Mouse (Mus musculus) embryonic fibroblast, embryonic 13.5 days (primary cell): ENCODE results near the gene Efcab11. TPM values are rescaled to one million over a fixed set of nuclear protein-coding genes. Genes with fewer than 3 reads are reported as not detected.

Experiments
- H3K27ac ChIP-seq: 2 replicates; pipeline ENCODE4 v1.5.1; 2012; ENCODE audit warnings: low read length, control low read depth, inconsistent platforms; ENCODE audit not compliant: insufficient read depth
- H3K4me1 ChIP-seq: 2 replicates; pipeline ENCODE4 v1.6.1; 2011; ENCODE audit warnings: low read length; ENCODE audit not compliant: control insufficient read depth, insufficient read depth
- H3K4me3 ChIP-seq: 2 replicates; pipeline ENCODE4 v1.5.1; 2011; ENCODE audit warnings: mild to moderate bottlenecking, control low read depth, low read length; ENCODE audit not compliant: insufficient read depth
- CTCF ChIP-seq: IDR thresholded peaks from 2 replicates; pipeline ENCODE4 v1.5.1; 2011; ENCODE audit warnings: mild to moderate bottlenecking, control low read depth, low read length, moderate library complexity, borderline replicate concordance; ENCODE audit not compliant: insufficient read depth
- POLR2A ChIP-seq: IDR thresholded peaks from 2 replicates; pipeline ENCODE4 v1.6.1; 2011; ENCODE audit warnings: low read depth, mild to moderate bottlenecking, control low read depth, low read length, moderate library complexity
- polyA plus RNA-seq: library from polyadenylated mRNA; stranded (reverse); fragments of >200 nt; gene quantifications from 2 replicates; pipeline ENCODE4 v1.2.4, GENCODE M21; 2011; ENCODE audit warnings: low read depth; ENCODE audit not compliant: missing spikeins, insufficient read length

Gene Efcab11
- polyA plus RNA-seq, 1 experiment: 5.8 TPM

DNA sequence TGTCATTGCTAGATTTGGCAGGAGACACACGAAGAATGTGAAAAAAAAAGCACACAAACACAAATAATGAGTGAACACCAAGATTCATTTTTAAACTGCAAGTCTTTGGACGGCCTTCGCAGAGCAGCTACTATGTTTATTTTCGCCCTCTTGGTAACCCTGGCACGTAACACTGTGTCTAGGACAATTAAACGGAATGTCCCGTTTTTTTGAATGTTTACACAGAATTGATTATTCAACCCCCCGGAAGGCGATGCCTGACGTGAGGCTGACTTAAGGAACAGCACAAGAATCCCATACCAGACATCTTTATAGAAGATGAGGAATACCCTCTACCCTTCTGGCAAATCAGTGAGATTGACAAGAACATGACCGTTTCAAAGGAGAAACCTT, 530 bp downstream of the Efcab11 start:
- Histone ChIP-seq H3K4me1 (peaks cover 3% of the 10 kb centered on the region; the same call in 1 of the 2 replicates), H3K27ac (peak overlapping the region; percentile 74), H3K4me3 (peak overlapping the region; percentile 94)
- TF ChIP-seq CTCF (no peak), POLR2A (no peak)

DNA sequence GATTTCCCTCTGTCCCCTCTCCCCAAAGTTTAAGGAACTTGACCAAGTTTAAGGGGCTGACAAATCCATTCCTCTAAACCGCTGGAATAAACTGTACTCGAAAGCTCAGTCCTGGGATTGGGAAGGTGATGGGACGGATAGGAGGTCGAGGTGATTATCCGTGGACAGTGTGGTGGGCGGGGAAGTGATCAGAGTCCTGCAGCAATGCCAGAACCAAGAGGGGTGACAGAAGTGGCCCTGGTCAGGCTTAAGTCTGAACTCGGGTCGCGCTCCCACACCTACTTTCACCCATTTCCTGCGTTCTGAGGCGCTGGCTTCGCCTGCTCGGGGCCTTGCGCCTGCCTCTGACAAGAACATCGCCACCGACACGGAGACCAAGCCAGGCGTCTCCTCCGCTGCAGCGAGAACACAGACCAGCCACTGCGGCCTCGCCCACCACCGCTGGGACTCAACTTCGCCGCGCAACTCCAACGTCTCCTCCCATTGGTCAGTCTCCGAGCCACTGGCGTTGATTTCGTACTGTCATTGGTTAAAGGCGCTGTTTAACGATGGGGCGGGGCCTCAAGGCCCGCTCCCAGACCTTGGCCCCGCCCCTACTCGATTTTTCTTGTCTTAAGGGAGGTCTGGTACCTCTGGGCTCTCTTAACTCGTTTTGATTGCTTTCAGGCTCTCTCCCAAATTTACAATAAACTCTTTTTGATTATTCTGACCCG, 1.1 kb downstream of the Efcab11 start:
- Histone ChIP-seq H3K4me1 (peaks cover 3% of the 10 kb centered on the region; the same call in 1 of the 2 replicates), H3K4me3 (peak overlapping the region; percentile 94), H3K27ac (peak overlapping the region; percentile 74)
- peak; percentile 72 for TF ChIP-seq POLR2A
- TF ChIP-seq CTCF: no peak

DNA sequence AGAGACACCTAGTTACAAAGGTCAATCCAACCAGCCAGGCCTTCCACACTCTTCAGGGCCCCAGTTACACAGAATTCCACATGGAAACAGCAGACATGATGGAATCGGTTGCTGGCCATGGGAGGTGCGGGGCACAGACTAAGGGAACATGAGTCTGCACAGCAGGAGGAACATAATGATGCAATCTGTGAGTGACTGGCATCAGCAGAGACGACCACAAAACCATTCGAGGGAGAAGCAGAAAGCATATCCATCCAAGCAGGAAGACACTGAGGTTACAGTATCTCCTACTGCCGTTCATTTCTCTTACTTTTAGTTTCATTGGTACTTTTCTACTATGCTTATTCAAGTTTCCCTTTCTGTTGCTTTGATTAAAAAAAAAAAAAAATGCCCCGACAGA, 9.6 kb downstream of the Efcab11 start:
- Histone ChIP-seq H3K4me1 (no peaks in the 10 kb centered on the region), H3K4me3 (no peak overlapping the region), H3K27ac (no peak overlapping the region)
- no peak for TF ChIP-seq POLR2A
- no peak for TF ChIP-seq CTCF

DNA sequence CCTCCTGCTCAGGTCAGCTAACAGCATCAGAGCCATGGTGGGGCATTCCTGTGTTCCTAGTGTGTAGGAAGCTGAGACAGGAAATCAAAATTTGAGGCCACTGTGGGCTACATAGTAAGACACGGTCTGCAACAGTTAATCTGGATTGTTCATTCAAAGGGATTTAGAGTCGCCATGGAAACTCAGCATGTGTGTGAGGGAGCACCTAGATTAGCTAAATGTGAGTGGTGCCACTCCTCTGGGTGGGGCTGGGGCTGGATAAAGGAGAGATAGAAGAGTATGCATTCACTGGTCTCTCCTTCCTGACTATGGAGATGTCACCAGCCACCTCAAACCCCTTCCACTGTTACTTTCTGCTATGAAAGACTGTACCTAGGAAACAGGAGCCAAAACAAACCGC, 10.8 kb downstream of the Efcab11 start:
- TF ChIP-seq POLR2A (no peak), CTCF (no peak)
- no peak overlapping the region for H3K4me3 ChIP-seq
- no peak overlapping the region for H3K27ac ChIP-seq
- no peaks in the 10 kb centered on the region for H3K4me1 ChIP-seq

DNA sequence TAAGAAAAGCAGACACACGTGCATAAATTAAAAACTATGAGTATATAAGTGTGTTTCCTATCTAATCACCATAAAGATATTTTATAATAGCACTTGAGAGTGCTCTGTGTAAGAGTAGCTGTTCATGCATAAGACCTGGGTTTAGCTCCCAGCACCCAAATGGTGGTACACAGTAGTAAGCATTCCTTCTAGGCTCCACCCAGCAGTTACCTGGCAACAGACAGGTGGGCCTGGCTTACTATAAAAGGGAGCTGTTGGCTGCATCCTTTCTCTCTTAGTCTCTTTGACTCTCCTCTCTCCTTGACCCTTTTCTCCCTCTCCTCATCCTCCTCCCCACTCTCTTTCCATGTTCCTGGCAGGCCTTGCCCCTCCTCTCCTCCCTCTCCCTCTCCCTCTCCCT, 15.4 kb downstream of the Efcab11 start:
- no peak overlapping the region for H3K27ac ChIP-seq
- H3K4me1 ChIP-seq: no peaks in the 10 kb centered on the region
- TF ChIP-seq POLR2A (no peak), CTCF (no peak)
- H3K4me3 ChIP-seq: no peak overlapping the region

DNA sequence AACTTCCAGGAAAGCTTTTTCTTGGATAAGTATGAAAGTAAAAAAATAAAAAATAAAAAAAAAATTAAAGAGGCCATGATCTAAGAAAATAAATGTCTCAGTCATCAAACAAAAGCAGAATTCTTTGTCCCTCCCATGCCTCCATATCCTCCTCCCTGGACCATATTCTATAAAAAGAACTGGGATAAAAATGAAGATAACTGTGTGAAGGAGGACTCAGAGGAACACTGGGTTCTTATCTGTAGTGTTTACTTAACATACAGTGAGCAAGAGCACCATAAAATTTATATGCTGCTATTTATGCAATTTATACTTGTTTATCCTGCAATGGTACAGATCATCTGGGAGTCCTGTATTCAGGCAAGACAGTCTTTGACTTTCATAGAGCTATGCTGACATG, 19.6 kb downstream of the Efcab11 start:
- H3K4me1 ChIP-seq: no peaks in the 10 kb centered on the region
- no peak overlapping the region for H3K4me3 ChIP-seq
- no peak for TF ChIP-seq CTCF
- no peak for TF ChIP-seq POLR2A
- no peak overlapping the region for H3K27ac ChIP-seq

DNA sequence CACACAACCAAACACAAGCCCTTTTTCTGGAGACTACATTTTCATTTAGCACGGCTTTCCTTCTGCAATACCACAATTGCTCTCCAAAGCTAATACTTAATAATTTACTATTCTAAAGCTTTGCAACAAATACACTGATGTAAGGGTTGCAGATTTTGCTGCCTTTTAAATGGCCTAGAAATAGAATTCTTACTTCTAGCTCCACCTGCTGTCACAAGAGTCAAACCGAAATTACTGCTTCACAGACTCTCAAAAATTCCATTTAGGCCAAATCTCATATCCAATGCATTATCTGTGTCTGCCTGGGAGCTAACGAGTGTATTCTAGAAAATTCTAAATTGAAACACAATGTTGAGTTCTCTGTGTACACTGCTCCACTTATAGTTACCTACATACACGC, 23.3 kb downstream of the Efcab11 start:
- H3K4me1 ChIP-seq: no peaks in the 10 kb centered on the region
- TF ChIP-seq CTCF (no peak), POLR2A (no peak)
- no peak overlapping the region for H3K4me3 ChIP-seq
- H3K27ac ChIP-seq: no peak overlapping the region

DNA sequence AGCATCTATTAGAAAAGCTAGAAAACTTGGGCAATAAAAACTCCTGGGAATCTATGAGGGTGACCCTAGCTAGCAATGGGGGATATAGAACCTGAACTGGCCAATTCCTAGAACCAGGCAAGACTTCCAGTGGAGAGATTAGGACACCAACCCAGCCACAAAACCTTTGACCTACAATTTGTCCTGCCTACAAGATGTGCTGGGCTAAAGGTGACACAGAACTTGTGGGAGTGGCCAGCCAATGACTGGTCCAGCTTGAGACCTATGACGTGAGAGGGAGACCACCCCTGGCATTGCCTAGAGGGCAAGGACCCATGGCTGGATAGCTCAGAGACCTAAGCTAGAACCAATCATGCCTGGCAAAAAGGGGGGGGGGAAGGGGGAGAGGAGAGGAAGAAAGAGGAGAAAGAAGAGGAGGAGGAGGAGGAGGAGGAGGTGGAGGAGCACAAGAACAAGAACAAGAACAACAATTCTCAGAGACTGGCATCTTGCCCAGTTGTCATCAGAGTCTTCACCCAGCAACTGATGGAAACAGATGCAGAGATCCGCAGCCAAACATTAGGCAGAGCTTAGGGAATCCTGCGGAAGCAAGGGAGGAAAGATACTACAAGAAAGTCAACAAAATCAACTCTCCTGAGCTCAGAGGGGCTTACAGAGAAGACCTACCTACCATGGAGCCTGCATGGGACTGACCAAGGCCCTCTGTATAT, 24.7 kb downstream of the Efcab11 start:
- Histone ChIP-seq H3K4me1 (no peaks in the 10 kb centered on the region), H3K27ac (no peak overlapping the region), H3K4me3 (no peak overlapping the region)
- TF ChIP-seq POLR2A (no peak), CTCF (no peak)

DNA sequence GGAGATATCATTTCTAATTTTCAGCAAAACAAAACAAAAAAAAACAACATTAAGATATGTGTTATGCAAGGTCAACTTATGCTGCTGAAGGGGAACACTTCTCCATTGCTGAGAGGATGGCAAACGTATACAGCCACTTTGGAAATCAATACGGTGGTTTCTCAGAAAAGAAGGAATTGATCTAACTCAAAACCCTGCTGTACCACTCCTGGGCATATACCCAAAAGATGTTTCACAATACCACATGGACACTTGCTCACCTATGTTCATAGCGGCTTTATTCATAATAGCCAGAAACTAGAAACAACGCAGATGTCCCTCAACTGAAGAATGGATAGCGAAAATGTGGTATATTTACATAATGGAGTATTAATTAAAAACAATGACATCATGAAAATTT, 25.6 kb downstream of the Efcab11 start:
- H3K27ac ChIP-seq: no peak overlapping the region
- no peak overlapping the region for H3K4me3 ChIP-seq
- H3K4me1 ChIP-seq: no peaks in the 10 kb centered on the region
- TF ChIP-seq POLR2A: no peak

DNA sequence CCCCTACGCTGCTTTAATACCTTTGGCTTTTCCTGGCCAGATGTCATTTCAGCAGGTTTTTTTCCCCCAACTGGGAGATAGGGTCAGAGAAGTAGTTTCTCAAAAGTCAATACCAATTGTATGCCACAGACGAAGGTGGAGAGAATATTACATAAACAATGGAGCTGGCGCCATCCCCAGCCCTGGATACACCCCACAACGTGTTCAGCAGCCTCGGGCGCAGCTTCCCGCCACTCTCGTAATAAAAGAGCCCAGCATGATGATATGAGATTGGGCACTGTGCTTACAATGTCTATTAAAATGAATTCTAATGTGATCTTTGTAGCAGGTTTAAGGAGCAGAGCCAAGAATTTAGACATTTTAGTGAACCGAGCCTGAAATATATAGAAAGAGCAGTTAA, 28.2 kb downstream of the Efcab11 start:
- Histone ChIP-seq H3K4me1 (no peaks in the 10 kb centered on the region), H3K27ac (no peak overlapping the region), H3K4me3 (no peak overlapping the region)
- no peak for TF ChIP-seq POLR2A
- TF ChIP-seq CTCF: no peak
